Mouse (Mus musculus) testis, adult 2 months (tissue): ENCODE data around the gene Zc2hc1b. TPM values are rescaled to one million over a fixed set of nuclear protein-coding genes. Genes with fewer than 3 reads are reported as not detected.

Experiments used
- H3K27ac ChIP-seq: fragments of 200-500 bp; 2 replicates; pipeline ENCODE4 v1.5.1; 2012; ENCODE audit warnings: low read depth, low read length; ENCODE audit not compliant: control insufficient read depth, insufficient read depth
- H3K27me3 ChIP-seq: fragments of 200-500 bp; 2 replicates; pipeline ENCODE4 v1.6.1; 2012; ENCODE audit warnings: mild to moderate bottlenecking, low read length, moderate library complexity; ENCODE audit not compliant: control insufficient read depth, insufficient read depth
- H3K36me3 ChIP-seq: fragments of 200-500 bp; 2 replicates; pipeline ENCODE4 v1.6.1; 2012; ENCODE audit warnings: mild to moderate bottlenecking, low read length; ENCODE audit not compliant: control insufficient read depth, insufficient read depth
- H3K4me1 ChIP-seq: fragments of 200-500 bp; 2 replicates; pipeline ENCODE4 v1.6.1; 2012; ENCODE audit warnings: low read length; ENCODE audit not compliant: control insufficient read depth, insufficient read depth
- H3K4me3 ChIP-seq: fragments of 200-500 bp; 2 replicates; pipeline ENCODE4 v1.5.1; 2012; ENCODE audit warnings: low read depth, mild to moderate bottlenecking, low read length, moderate library complexity, mixed read lengths; ENCODE audit not compliant: control insufficient read depth
- CTCF ChIP-seq: fragments of 200-500 bp; IDR thresholded peaks from 2 replicates; pipeline ENCODE4 v1.5.1; 2012; ENCODE audit warnings: low read depth, mild to moderate bottlenecking, inconsistent platforms, low read length, moderate library complexity; ENCODE audit not compliant: control insufficient read depth, insufficient read depth, insufficient replicate concordance
- POLR2A ChIP-seq: fragments of 200-500 bp; IDR thresholded peaks from 2 replicates; pipeline ENCODE4 v1.6.1; 2012; ENCODE audit warnings: low read depth, mild to moderate bottlenecking, inconsistent platforms, low read length, moderate library complexity; ENCODE audit not compliant: control insufficient read depth
- polyA plus RNA-seq: library from polyadenylated mRNA; depleted of rRNA; stranded (reverse); fragments of >200 nt; gene quantifications from 2 replicates; pipeline ENCODE4 v1.2.3, GENCODE M21; 2012

Zc2hc1b gene
- polyA plus RNA-seq, 1 experiment: 4.8 TPM

DNA sequence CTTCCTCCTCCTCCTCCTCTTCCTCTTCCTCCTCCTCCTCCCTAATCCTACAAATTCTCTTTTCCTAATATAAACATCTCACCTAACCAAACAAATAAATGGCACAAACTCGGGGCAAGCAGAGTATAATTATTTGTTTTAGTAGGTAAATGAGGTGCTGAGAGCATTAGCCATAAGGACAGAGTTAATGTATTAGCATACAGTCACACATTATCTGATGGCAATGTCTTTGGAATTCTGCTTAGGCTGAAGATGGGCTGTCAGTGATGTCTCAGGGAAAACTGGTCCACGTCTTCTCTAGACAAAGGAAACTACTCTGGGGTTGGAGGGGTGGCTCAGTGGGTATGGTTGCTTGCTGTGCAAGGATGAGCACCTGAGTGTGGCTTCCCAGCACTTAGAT, 6.4 kb downstream of the Zc2hc1b start:
- Histone ChIP-seq H3K4me3 (no peak overlapping the region), H3K36me3 (no peaks in the 10 kb centered on the region), H3K27me3 (no peaks in the 10 kb centered on the region), H3K4me1 (no peaks in the 10 kb centered on the region), H3K27ac (no peak overlapping the region)
- TF ChIP-seq CTCF (no peak), POLR2A (no peak)

DNA sequence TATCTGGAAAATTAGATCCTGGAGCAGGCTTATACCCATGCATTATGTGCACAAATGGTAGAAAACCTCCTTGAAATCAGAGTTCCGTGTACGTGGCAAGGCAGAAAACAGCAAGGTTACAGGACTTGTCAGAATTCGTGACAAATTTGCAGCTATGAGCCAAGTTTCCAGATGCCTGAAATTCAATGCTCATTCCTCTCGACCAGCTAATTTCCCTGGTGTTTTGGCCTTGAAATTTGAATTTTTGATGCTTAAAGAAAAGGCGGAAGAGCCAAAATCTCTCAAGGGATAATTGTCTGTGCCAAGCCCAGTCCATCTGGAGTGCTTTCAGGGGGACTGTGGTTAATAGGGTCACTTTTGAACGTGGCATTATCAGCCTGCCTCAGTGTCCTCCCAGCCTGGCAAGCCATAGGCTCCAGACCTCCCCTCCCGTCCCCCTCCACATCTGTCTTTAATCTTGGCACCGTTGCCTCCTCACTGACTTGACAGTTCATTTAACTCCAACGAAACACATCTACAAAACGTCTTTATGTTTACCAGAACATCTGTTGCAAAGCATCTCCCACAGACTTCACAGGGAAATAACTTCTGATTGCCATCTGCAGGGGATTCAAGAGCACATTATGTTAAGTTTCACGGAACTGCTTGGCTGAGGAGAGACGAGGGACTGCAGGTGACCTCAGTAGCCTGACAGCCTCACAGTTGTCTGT, 6.9 kb downstream of the Zc2hc1b start:
- H3K4me3 ChIP-seq: no peak overlapping the region
- no peaks in the 10 kb centered on the region for H3K27me3 ChIP-seq
- H3K36me3 ChIP-seq: no peaks in the 10 kb centered on the region
- no peak overlapping the region for H3K27ac ChIP-seq
- H3K4me1 ChIP-seq: no peaks in the 10 kb centered on the region
- no peak for TF ChIP-seq CTCF

DNA sequence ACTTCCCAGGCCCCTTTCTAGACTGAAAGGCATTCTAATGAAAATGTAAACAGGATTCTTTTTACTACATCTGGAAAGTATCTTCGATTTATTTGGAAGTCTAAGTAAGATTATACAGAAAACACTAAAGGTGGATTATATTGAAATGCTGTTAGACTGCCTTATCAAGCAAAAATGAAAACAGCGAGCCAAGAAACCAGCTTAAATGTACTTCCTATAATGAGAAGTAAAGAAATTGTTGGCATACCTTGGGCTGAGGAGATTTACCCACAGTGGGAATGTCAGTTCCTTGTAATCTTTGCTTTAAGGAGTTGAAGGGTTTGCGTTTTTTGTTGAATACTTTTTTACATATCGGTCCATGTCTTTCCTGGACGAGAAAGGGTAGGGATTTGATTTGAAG, 9.4 kb downstream of the Zc2hc1b start:
- no peak overlapping the region for H3K4me3 ChIP-seq
- H3K27ac ChIP-seq: no peak overlapping the region
- no peak for TF ChIP-seq CTCF
- TF ChIP-seq POLR2A: no peak
- H3K36me3 ChIP-seq: no peaks in the 10 kb centered on the region
- H3K27me3 ChIP-seq: no peaks in the 10 kb centered on the region
- no peaks in the 10 kb centered on the region for H3K4me1 ChIP-seq

DNA sequence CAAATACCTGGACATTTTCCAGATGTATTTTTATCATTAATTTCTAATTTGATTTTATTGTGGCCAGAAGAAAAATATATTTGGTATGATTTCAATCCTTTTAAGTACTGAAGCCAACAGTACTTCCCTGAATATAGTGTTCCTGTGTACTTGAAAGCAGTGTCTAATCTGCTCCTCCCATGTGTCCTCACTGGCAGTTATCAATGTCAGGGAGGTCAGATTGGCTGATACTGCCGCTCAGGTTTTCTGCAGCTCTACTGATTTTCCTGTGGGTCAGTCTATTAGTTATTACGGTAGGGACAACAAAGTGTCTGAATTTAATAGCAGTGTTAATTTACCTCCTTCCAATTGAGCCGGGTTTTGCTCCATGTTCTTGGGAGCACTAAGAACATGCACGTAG, 15.8 kb downstream of the Zc2hc1b start:
- Histone ChIP-seq H3K4me3 (no peak overlapping the region), H3K27ac (no peak overlapping the region), H3K4me1 (no peaks in the 10 kb centered on the region), H3K27me3 (no peaks in the 10 kb centered on the region), H3K36me3 (no peaks in the 10 kb centered on the region)
- TF ChIP-seq CTCF: no peak
- TF ChIP-seq POLR2A: no peak

DNA sequence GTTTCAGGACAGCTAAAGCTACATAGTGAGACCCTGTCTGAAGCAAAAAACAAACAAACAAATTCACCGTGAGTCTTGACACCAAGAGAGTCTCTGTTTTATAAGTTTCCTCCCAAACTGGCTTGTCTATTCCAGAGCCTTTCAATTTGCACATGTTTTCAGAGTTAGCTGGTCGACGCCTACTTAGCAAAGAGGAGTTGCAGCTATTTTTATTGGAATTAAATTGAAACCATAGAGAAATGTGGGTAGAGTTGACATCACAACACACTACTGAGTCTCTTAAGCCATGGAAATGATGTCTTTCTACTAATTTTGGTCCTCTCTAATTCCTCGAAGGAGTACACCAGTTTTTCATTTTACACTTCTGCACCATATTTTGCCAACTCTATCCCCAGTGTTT, 16.9 kb downstream of the Zc2hc1b start:
- no peak overlapping the region for H3K4me3 ChIP-seq
- H3K27me3 ChIP-seq: no peaks in the 10 kb centered on the region
- H3K27ac ChIP-seq: no peak overlapping the region
- no peaks in the 10 kb centered on the region for H3K36me3 ChIP-seq
- TF ChIP-seq CTCF (no peak), POLR2A (no peak)
- no peaks in the 10 kb centered on the region for H3K4me1 ChIP-seq

DNA sequence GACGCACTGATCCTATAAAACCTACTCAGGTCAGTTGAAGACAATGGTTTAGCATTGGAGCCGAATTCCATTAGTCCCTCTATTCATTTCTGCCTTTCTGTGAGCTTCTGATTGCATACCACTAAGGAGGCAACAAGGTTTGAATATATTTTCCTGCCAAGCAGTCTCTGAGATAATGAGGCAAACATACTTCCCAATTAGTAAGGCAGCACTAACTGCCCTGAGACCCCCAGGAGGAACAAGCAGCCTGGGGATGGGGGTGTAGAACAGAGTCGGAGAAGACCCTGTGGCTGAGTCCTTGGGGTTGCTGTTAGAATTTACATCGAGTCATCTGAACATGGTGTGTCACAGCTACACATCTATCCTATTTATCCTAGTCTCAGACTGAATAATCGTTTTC, 22.4 kb downstream of the Zc2hc1b start:
- no peak overlapping the region for H3K27ac ChIP-seq
- H3K27me3 ChIP-seq: no peaks in the 10 kb centered on the region
- no peaks in the 10 kb centered on the region for H3K4me1 ChIP-seq
- no peak for TF ChIP-seq CTCF
- TF ChIP-seq POLR2A: no peak
- H3K36me3 ChIP-seq: no peaks in the 10 kb centered on the region
- no peak overlapping the region for H3K4me3 ChIP-seq

DNA sequence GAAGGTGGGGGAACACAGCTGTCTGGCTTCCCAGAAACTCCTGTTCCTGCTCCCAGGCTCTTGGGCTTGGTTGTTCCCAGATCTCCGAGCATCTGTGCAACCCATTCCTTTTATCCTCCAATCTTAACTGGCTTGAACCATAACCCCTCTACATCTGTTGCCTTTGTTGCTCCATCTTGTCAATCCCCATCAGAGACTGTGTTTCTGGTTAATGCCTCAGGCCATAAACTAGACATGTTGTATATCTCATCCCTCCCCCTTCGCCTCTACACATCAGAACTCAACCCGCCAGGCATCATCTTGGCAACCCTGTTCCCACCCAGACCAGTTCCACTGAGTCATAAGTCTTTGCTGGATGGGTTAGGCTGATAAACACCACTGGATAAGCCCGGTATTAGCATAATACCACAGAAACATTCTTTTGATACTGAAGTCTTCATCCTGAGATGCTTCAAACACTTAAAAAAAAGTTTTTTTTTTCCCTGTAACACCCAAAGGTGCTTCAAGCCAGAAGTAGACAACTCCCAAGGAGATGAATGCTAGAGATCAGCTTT, 24.9 kb downstream of the Zc2hc1b start:
- no peaks in the 10 kb centered on the region for H3K27me3 ChIP-seq
- no peak overlapping the region for H3K4me3 ChIP-seq
- no peaks in the 10 kb centered on the region for H3K4me1 ChIP-seq
- no peak for TF ChIP-seq CTCF
- TF ChIP-seq POLR2A: no peak
- no peak overlapping the region for H3K27ac ChIP-seq
- no peaks in the 10 kb centered on the region for H3K36me3 ChIP-seq
